Mouse (Mus musculus) T-helper 2 cell (primary cell): ENCODE measurements at regions not wholly inside any gene's neighbourhood (a gene's known extent, or its start where the extent isn't known, plus 50 kb on each side); places are given as distances from the start of the nearest gene placed in this dataset.

ENCODE experiments used
- in situ Hi-C: fragments of 300-600 bp; cut with MboI, MseI; formaldehyde crosslinking; loops from one replicate; pipeline ENCODE4 v1.15.1; 2025; ENCODE audit warnings: high pct_unique_total_duplicates

DNA sequence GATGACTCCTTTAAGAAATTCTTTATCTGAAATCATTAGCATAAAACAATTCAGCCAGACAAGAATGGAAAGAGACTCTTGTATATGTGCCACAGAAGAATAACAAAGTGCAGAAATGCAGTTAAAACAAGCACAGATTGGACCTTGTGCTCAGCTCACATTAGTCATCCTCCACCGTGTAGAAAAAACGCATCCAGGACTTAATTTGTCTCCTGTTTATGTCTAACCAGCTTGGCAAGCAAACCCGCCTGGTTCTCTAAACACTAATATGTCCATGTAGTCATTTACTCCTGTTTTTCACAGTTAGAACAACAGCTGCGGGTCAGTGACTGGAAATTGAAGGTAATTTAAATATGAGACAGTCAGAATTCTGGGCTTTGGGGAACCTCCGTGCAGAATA lies 268.7 kb downstream of the Efnb2 start:
- in situ Hi-C loops, result no loop called here

DNA sequence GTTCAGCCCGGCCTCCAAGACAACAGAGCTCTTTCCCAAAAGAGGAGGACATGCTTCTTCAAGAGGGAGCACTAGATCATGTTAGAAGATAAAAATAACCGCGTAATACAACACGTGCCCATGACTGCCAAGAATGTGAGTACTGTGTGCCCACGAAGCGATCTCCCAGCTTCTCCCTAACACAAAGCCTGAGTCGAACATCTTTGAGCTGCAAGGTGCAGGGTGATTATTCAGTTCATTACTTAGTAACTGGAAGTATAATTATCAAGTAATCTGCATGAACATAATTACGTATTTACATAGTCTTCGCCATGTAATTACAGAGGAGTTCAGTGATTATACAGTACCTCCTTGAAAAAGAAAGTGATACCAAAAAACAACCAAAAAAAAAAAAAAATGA lies 269.7 kb downstream of the Efnb2 start:
- in situ Hi-C loops, result no loop called here

DNA sequence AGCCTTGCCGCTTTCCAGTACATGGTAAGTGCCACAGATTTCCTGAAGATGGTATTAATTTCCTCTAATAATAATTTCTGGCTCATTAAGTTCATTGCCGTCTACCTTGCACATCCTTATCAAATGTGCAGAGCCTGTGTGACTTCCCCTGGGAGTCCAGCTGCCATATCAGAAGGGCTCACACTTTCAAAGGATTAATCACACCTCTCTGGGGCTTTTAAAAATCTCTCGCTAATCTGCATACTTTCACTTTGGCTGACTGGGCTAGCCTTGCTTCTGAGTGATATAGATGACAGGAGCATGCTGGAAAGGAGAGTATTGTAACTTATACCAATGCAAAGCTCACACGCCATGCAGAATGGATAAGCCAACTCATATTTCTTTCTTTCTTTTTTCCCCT lies 282.8 kb downstream of the Efnb2 start:
- in situ Hi-C loops, result no loop called here

DNA sequence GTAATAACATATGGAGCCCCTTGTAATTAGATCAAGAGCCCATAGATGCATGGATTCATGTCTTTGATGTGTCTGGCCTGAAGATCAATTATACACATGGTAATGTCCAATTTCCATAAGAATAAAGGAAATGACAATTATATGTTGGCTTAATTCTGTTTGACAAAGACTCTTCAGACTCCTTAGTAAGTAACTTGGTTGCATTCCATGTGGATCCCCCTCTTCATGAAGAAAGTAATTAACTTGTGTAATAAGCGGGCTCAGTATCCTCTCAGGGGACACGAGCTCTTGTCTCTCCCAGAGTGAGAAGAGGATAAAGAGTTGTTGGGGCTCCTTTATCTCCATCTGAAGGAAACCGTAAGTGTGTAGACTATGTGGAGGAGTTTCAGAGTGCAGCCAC lies 284.3 kb downstream of the Efnb2 start:
- in situ Hi-C loops, result no loop called here

DNA sequence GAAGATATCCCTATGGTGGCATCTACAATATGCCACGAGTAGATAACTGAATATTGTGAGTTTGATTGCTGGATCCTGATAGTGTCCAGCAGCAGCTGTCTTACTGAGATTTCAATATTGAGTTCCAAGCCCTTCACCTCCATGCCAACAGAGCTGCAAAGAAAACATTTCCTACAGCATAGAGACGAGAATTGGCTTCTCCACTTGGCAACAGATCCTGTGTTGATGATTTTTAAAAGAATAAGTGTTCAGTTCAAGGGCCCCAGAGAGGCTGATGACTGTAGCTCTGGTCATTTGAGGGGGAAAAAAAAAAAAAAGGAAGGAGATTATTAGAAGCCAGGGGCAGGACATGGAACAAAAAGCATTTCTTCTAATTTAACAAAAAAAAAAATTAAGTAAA lies 284.7 kb downstream of the Efnb2 start:
- in situ Hi-C loops, result no loop called here

DNA sequence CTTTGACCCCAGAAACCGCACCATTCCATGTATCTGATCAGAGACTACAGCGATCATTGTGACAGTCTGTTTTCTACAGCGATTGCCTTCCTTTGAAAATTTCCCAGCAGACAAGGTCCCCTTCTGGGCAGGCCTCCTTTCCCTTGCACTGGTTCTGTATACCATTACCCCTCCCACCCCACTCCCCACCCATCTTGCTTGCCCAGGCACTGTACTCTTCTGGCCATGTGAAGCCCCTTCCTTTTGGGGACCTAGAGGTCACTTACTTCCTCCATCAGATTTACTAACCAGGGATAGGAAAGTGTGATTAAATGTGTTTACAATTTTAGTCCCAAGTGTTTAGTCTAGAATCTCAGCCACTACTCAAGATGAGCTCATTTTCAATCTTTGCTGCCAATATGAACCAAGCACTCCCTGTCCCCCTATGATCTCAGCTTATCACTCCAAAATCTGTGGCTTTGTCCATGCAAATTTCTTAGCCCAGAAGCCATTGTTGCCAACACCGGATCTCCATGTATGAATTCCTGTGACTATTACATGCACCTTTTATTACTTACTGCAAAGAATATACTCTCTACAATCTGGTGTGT lies 293.7 kb downstream of the Efnb2 start:
- in situ Hi-C loops, result no loop called here

DNA sequence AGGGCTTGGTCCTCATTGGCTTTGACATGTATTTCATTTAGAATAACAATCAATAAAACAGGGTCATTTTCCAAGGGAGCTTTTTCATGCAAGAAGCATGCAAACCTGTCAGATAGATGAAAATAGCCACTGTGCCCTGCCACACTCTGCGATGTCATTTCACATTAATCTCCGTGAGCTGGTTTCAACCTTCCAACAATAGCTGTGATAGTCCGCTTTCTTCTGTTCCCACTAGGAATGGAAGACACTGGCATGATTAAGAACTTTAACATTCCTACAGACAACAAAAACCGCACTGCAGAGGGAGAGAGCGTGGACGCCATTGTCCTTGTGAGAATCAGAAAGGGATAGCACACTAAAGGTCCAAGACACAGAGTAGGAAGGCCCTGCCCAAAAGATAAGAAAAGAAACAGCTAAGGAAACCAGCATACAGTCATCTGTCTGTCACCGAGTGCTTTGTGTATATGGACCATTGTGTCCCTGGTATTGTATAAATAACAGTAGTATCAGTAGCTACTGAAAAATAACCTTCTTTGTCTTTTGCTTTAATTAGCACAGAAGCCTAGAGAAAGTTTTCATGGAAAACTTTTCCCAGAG lies 299.0 kb downstream of the Efnb2 start:
- in situ Hi-C loops, result no loop called here

DNA sequence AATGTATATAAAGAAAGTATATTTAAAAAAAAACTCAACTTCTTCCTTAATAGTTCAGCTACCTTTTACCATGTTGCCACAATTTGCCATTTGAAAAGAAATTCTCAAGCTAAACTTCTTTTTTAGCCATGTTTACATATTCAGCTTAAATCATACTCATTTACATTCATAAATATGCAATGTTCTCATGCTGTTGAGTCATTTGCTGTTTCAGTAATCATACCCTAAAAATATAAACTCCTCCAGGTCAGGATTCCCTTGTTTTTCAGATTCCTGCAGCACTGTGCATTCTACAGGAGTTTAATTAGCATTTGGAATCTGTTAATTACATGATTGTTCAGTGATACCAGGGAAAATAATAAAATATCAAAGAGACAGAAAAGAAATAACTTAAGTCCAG lies 300.5 kb downstream of the Efnb2 start:
- in situ Hi-C loops, result no loop called here

DNA sequence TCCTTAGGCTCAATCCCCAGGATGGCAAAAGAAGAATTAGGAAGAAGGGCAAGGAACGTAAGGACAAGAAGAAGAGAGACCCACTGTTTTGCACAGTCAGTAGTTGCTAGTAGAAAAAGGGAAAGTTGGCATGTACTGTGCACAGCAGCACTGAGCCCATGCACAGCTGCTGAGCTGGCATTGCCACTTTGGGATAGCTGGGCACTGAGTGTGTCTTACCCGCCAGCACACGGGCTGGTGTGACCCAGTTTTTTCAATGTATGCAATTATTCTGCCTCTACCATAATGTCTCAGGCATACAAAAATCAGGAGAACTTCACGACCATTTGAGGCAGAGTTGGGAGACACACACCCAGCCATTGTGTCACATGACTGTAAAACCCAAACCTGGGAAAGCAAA lies 306.1 kb downstream of the Efnb2 start:
- in situ Hi-C loops, result no loop called here

DNA sequence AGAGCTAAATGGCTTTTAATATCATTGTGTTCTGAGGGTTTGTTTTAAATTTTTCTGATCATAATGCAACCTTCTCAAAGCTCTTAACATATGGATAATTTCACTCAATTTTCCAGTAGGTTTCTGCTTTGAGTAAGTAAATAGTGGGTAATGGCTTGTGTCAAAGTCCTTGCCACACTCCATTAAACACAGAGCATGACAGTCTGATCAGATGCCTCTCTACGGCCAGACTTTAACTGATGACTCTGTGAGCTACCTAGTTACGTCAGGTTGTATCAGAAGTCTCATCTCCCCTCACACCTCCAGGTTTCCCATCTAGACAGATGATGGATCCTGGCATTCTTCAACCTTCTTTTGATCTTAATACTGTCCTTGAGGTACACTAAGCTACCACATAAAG lies 316.4 kb downstream of the Efnb2 start:
- in situ Hi-C loops, result no loop called here

DNA sequence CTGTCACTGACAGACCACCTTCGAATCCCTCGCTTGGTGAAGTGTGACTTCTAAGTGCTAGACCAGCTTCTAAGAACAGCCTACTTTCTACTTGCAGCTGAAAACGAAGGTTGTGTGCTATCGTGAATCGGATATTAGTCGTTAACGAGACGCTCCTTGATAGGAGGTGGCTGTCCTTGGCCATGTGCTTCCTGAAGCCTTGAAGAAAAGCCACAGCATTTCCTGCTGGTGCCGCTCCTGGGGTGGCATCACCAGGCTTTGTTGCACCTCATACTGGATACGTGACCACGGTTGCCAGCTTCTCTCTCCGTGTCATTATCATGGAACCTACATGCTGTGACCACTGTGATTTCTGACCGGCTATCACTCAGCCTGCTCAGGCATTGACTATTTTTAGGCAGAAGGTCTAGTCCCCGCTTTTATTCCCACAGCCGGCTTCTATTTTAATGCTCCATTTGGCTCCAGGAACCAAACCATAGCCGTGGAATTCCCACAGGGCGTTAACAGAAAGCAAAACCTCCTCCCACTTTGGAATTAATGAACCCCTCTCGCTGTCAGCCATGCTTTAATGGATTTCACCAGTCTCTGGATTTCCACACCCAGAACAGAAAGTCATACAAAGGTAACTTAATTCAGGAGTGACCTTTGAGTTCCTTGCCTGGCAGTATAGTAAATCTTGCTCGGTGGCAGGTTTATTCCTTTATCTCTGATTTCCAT lies 325.6 kb downstream of the Efnb2 start:
- in situ Hi-C loops, result no loop called here

DNA sequence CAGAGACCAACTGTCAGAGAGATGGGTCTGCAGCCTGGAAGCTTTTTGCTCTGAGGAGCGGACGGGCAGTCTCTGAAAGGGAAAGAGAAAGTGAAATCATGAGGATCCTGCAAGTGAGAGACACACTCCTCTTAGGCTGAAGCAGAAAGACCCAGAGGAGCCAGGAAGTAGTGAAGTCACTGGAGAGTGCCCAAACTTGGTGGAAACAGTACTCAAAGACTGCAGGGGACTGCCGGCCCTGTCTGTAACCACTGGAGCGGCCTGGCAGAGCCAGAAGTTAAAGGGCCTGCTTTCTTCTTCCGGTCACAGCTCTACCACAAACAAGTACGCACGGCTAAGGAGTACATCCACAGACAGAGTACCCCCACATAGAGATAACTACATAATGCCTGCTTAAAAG lies 326.5 kb downstream of the Efnb2 start:
- in situ Hi-C loops, result no loop called here

DNA sequence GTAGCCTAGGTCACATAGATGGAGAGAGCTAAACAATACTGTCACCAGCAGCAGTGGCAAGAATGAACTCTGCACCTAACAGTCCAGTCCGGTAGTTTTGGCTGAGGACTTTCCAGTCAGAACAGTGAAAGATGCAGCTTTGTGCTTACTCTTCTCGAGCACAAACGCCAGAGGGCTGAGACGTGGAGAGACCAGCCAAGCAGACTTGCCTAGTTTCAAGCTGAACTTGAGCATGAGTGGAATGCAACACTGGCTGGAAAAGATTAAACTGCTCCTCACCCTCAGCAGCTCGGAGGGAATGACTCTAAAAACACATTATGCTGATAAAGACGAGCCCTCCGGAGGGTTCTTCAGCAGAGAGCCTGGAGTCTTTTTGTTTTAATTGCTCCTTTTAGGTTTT lies 329.8 kb downstream of the Efnb2 start:
- in situ Hi-C loops, result no loop called here

DNA sequence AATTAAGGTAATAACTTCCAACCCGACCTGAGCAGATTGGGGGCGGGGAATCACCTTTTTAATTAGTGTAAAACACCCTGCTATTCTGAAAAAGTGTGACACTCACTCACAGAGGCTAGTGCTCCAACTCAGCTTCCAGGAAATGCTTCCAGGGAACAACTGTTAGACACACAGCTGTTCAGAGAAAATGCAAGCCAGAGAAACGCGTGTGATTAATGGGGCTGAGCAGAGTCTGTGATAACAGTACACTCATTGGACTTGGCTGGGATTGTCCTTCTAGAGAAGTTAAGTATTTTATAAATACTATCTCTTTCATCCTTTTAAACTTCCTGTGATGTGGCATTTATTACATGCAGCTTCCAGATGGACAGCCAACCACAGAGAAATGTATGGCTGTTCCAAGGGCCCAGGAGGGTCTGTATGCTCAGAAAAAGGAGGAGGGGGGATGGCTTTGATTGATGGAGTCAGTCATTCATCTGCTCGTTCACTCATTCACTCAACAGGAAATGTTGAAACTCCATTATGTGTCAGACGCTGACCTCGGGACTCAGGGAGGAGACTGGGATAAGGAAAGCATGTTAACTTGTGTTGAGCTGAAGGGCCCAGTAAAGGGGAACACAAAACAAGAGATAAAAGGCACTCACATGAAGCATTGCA lies 332.9 kb downstream of the Efnb2 start:
- in situ Hi-C loops, result no loop called here

DNA sequence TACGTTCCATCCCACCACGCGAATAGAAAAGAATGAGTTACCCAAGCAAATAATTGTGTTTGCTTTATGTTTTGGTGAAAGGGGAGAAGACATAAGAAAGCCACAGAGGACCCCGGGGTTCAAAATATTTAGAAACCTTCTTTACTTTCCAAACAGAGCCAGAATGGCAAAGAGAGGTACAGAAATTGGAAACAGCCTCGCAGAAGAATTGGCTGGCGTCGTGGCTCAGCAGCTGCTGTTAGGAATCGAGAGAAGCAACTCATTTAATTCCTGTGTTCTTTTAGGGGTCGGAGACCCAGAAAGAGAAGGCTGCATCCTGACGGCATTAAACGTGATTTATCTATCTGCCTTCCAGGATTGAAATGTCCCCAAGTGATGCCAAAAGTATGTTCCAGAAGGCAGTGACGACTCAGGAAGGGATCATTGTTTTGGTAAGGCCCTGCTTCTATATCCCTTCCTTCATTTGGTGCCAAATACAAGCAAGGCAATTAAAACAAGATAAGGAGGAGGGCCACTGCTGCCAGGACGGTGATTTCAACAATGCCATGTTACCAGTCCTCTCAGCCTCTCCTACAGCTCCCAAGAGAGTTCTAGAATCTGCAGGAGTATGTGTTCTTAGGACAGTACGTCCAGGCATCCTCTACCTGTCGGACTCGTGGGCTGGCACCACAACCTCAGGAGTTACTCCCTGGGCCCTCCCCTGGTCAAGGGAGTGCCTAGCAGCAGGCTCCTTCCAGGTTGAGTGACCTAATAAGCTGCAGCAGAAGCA lies 334.8 kb downstream of the Efnb2 start:
- in situ Hi-C loops, result no loop called here

DNA sequence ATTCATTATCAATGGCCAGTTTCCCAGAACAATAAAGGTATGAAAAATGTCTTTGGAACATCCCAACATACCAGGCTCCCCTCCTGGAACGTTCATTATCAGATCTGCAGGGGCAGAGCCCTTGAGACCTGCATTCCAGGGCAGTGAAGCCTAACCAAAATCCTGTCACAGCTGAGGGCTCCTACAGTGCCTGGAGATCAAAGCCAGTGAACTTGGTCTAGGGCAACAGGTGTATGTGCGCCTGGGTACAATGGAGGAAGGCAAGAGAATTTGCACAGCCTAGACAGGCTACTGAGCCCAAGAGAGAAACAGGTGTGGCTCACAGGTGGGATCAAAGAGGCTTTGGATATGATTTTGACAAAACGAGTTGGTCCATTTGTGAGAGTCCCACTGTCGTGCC lies 335.6 kb downstream of the Efnb2 start:
- in situ Hi-C loops, result no loop called here

DNA sequence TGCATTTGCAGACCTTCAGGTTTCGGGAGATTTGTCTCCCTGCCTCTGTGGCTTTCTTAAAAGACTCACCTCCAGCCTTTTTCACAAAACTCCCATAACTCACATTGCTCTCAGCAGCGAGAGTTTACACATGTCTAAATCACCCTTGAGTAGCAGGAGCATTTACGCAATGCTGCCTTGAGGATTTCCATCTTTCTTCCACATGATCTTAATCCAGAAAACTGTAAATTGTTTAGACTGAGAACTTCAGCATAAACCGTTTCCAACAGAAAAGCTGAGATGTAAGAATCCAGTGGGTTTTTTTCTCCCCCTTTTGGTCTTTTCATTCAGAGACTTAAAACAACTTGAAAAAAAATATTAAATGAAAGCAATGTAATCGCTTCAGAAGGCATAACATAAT lies 336.5 kb downstream of the Efnb2 start:
- in situ Hi-C loops, result no loop called here

DNA sequence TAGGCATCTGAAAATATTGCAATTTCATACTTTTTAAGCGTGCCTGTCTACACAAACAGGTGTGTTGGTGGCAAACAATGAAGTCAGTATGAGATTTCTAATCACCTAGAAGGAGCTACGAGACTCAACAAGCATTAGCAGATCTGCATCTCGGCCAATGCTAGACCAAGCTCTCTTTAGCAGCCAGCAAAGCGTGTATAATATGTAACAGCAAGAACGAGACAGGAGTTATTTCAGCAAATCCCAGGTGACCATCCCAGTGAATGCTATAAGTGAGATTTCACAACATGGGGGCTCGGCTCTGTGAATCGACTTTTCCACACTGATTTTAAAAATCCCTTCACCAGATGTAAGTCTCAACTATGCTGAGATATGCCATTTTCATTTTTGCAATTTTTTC lies 352.8 kb downstream of the Efnb2 start:
- in situ Hi-C loops, result no loop called here

DNA sequence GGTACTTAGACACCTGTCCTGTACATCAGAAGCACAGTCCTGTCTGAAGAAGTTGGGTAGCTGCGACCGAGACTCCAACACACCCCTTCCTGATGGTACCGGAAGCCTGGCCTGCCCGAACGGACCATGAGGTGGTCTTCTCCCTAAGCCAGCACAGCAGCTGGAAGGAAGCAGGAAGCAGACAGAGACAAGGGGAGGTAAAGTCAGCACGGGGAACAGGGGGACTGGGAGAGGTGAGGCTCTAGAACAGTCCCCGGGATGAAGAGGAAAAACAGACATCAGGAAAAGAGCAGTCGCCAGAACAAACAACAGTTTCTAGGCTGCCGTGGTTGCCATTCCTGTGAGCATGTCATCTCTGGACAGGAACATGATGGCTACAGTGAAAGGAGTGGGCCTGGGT lies 353.6 kb downstream of the Efnb2 start:
- in situ Hi-C loops, result no loop called here

DNA sequence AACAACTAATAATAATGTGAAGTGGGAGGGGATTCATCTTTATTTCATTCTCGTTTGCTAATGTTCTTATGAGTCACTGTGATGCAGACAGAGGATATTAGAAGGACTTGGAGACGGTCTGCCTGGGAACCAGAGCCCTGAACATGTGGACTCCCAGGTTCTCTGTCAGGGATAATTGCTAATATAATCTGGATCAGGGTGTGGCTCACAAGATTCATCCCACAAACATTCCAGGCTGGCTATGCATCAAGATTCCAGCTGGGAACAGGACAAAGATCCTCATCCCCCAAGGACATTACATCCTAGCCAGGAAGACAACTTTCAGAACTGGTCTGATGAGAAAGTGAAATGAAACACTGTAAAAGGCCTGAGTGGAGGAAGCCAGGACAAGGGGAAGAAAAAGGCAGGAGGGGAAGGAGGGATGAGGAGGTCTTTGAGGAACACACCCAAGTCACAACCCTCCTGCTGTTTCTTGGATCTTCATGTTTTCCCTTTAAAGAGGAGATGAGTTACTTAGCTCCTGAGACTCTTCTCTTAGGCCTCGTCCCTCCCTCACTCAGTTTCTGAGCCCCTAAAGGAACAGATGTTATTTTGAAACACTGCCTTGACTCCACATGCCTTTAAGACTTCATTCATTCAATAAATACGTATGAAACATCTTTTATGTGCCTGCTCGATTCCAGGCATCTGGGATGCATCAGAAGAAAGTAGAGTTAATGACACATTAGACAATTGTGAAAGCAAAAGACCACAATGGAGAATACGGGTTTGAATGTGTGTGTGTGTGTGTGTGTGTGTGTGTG lies 360.9 kb downstream of the Efnb2 start:
- in situ Hi-C loops, result no loop called here

DNA sequence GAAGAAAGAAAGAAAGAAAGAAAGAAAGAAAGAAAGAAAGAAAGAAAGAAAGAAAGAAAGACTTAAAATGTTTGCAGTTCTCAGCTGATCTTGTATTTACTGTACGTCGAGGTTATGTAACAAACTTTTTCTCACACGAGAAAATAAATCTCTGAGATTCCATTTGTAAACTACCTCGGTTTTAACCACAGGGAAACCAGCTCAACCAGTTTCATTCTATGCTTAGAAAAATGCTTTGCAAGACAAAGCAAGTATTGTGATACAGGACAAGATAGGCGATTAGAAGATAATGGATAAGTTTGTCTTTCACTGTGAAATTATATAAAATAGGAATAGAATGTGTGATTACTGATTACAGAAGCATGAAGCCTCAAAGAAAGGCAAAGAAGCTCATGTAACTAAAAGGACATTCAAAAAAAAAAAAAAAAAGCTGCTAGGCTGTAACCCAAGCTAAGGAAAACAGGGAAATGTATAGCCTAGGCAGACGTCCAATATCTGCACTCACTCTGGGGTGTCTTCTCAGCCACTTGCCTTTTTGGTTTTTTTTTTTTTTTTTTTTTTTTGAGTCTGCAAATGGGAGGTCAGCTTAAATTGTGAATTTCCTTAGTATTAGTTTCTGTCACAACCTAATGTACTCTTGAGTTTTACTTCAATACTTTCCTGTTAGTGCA lies 368.3 kb downstream of the Efnb2 start:
- in situ Hi-C loops, result no loop called here
